Mouse (Mus musculus) embryonic facial prominence, embryonic 14.5 days (tissue): ENCODE results near the gene Naa38. TPM values are rescaled to one million over a fixed set of nuclear protein-coding genes. Genes with fewer than 3 reads are reported as not detected.

Source experiments
- ATAC-seq: fragments of 200-750 bp; cut with Nextera tagmentation; 2 replicates; pipeline ENCODE4 v1.8.0; 2017; ENCODE audit warnings: low read depth, moderate number of reproducible peaks, moderate TSS enrichment
- DNase-seq: peaks from one replicate; pipeline ENCODE4 v3.0.0-alpha.2; 2015; ENCODE audit warnings: low spot score
- H3K27ac ChIP-seq: fragments of 300-500 bp; sonication (generic); replicated peaks from 2 replicates; pipeline ENCODE4 v1.5.1; 2014; ENCODE audit warnings: low read depth, mild to moderate bottlenecking, low read length, moderate library complexity
- H3K27me3 ChIP-seq: fragments of 300-500 bp; sonication (generic); replicated peaks from 2 replicates; pipeline ENCODE4 v1.6.1; 2014; ENCODE audit warnings: low read length; ENCODE audit not compliant: control insufficient read depth, insufficient read depth
- H3K36me3 ChIP-seq: fragments of 300-500 bp; sonication (generic); 2 replicates; pipeline ENCODE4 v1.6.1; 2014; ENCODE audit warnings: low read length, mixed read lengths; ENCODE audit not compliant: control insufficient read depth, insufficient read depth
- H3K4me1 ChIP-seq: fragments of 300-500 bp; sonication (generic); 2 replicates; pipeline ENCODE4 v1.6.1; 2014; ENCODE audit warnings: antibody characterized with exemption, low read length; ENCODE audit not compliant: control insufficient read depth, insufficient read depth
- H3K4me2 ChIP-seq: fragments of 300-500 bp; sonication (generic); 2 replicates; pipeline ENCODE4 v1.6.1; 2014; ENCODE audit warnings: low read depth, mild to moderate bottlenecking, low read length, moderate library complexity, mixed read lengths
- H3K4me3 ChIP-seq: fragments of 300-500 bp; sonication (generic); 2 replicates; pipeline ENCODE4 v1.5.1; 2014; ENCODE audit warnings: low read depth, mild to moderate bottlenecking, low read length
- H3K9ac ChIP-seq: fragments of 300-500 bp; sonication (generic); 2 replicates; pipeline ENCODE4 v1.6.1; 2014; ENCODE audit warnings: low read depth, mild to moderate bottlenecking, low read length, moderate library complexity, mixed read lengths
- H3K9me3 ChIP-seq: fragments of 300-500 bp; sonication (generic); 2 replicates; pipeline ENCODE4 v1.6.1; 2016; ENCODE audit warnings: low read length; ENCODE audit not compliant: control insufficient read depth
- WGBS: fragments of 180-500 bp; shearing (Covaris S2); extraction: QIAGEN DNeasy Blood & Tissue Kit; methylation state at CpG from one replicate; pipeline ENCODE4 v1.1.7; 2014; 5-methylcytosine and 5-hydroxymethylcytosine counted together
- polyA plus RNA-seq: library from polyadenylated mRNA; unstranded; fragments of >200 nt; fragmentation: Nextera tagmentation; extraction: Ambion mirVana; gene quantifications from 2 replicates; pipeline ENCODE4 v1.2.1, GENCODE M21; 2014

Naa38 gene
- polyA plus RNA-seq, 1 experiment from 2014 or later = 177 TPM

DNA sequence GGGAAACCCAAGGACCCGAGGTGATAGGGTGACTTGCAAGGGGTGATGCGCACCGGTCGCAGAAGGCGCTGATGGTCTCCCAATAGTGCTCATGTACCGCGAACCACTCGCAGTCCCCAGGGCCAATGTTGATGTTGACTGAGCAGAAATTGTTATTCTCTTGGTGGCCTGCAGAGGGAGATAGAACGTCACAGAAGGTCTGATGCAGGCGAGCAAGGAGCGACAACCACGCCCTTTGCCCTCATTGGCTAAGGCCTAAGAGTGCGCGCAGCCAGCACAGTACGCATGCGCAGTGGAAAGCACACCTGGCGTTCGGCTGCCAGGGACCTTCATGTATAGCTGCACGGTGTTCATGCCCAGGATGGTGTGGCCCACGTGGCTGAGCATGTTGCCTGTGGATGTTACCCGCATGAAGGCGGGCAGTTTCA lies 5.9 kb downstream of the Naa38 start:
- WGBS = 23% methylated on average over 21 of the region's 22 CpGs
- Histone ChIP-seq H3K27me3 (no peaks in the 10 kb centered on the region; the same call in 1 of the 2 replicates), H3K27ac (no peak overlapping the region), H3K4me1 (peaks cover 18% of the 10 kb centered on the region), H3K36me3 (peaks cover 75% of the 10 kb centered on the region), H3K9ac (no peak overlapping the region), H3K4me3 (no peak overlapping the region), H3K9me3 (no peaks in the 10 kb centered on the region), H3K4me2 (no peak overlapping the region)
- ATAC-seq (peak; percentile 81), DNase-seq (peak; percentile 97)

DNA sequence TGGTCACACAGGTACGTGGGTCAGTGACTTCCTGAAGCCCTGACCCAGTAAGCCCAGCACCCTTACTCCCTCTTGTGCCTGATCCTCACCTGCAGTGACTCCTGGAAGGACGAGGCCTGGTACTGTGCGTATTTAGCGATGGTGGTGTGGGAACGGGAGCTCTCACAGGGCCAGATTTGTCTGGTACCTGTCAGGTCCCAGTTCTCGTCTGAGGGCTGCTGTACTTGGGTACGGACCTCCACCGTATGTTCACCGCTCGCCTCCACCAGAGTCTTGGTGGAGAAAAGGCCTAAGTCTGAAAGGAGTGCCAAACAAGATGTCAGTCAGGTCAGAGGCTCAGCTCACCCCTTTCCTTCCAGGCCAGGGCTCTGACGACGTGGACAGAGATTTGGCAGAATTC lies 6.7 kb downstream of the Naa38 start:
- Histone ChIP-seq H3K4me1 (peaks cover 12% of the 10 kb centered on the region), H3K9ac (no peak overlapping the region), H3K27ac (no peak overlapping the region), H3K4me2 (no peak overlapping the region), H3K9me3 (no peaks in the 10 kb centered on the region), H3K27me3 (no peaks in the 10 kb centered on the region; the same call in 1 of the 2 replicates), H3K4me3 (no peak overlapping the region), H3K36me3 (peaks cover 82% of the 10 kb centered on the region)
- WGBS = 84% methylated on average over 12 of the region's 12 CpGs
- no peak for DNase-seq
- ATAC-seq = no peak

GRCm38 (mm10) chr11:69403691-69404594 lies 8.7 kb downstream of the Naa38 start:
- no peak for ATAC-seq
- no peak overlapping the region for H3K4me2 ChIP-seq
- H3K4me1 ChIP-seq = peaks cover 8% of the 10 kb centered on the region
- H3K27ac ChIP-seq = no peak overlapping the region
- H3K9me3 ChIP-seq = no peaks in the 10 kb centered on the region
- no peak overlapping the region for H3K4me3 ChIP-seq
- no peaks in the 10 kb centered on the region; the same call in 1 of the 2 replicates for H3K27me3 ChIP-seq
- WGBS = 93% methylated on average over 32 of the region's 38 CpGs
- H3K9ac ChIP-seq = no peak overlapping the region
- H3K36me3 ChIP-seq = peaks cover 93% of the 10 kb centered on the region
- no peak for DNase-seq

DNA sequence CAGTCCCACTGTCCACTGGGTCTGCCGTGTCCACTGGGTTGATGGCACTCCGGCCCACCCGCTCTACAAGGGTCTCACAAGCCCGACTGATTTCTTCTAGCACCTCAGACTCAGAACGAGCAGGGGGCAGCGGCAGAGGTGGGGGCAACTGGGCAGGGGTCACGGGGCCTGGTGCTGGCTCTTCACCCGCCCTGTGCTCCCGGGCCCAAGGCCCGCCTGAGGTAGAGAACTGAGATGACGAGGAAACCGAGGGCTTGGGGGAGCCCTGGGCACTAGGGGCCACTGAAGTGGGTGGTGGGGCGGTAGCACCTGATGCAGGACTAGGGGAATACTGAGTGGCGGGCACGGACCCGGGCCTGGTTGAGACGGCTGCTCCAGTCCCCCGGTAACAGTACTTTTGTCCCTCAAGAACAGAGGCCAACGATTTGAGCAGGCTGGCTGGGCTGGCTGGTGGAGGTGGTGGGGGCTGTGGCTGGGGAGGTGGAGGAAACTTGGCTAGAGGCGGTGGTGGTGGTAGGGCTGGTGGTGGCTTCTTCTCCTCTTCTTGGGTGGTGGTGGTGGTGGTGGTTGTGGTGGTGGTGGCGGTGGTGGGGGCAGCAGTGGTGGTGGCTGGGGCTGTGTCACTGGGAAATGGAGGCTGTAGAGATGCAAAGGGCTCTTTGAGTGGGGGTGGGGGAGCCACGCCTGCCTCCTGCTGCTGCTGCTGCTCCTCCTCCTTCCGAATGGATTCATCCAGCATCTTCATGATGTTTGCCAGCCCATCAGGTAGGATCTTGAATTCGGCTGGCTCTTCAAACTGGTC lies 9.5 kb downstream of the Naa38 start:
- H3K4me3 ChIP-seq = no peak overlapping the region
- no peaks in the 10 kb centered on the region for H3K9me3 ChIP-seq
- DNase-seq (no peak), ATAC-seq (no peak)
- peaks cover 10% of the 10 kb centered on the region for H3K4me1 ChIP-seq
- H3K36me3 ChIP-seq = peaks cover 84% of the 10 kb centered on the region
- H3K27ac ChIP-seq = no peak overlapping the region
- no peak overlapping the region for H3K4me2 ChIP-seq
- WGBS = 93% methylated on average over 10 of the region's 24 CpGs
- H3K9ac ChIP-seq = no peak overlapping the region
- no peaks in the 10 kb centered on the region; the same call in 1 of the 2 replicates for H3K27me3 ChIP-seq

- Histone ChIP-seq H3K9ac (no peak overlapping the region), H3K9me3 (no peaks in the 10 kb centered on the region), H3K27ac (no peak overlapping the region), H3K27me3 (no peaks in the 10 kb centered on the region; the same call in 1 of the 2 replicates), H3K4me1 (peaks cover 10% of the 10 kb centered on the region; the same call in 1 of the 2 replicates), H3K4me2 (no peak overlapping the region), H3K36me3 (peaks cover 76% of the 10 kb centered on the region), H3K4me3 (no peak overlapping the region)
- DNase-seq = no peak
- 88% methylated on average over 21 of the region's 24 CpGs for WGBS
- ATAC-seq = no peak
These were observed 10.3 kb downstream of the Naa38 start for GRCm38 (mm10) chr11:69405397-69406200.

- no peak for DNase-seq
- no peak for ATAC-seq
- Histone ChIP-seq H3K9me3 (no peaks in the 10 kb centered on the region), H3K4me1 (peaks cover 10% of the 10 kb centered on the region; the same call in 1 of the 2 replicates), H3K4me2 (no peak overlapping the region), H3K27me3 (no peaks in the 10 kb centered on the region), H3K36me3 (peaks cover 69% of the 10 kb centered on the region), H3K4me3 (no peak overlapping the region), H3K27ac (no peak overlapping the region), H3K9ac (no peak overlapping the region)
- 87% methylated on average over 19 of the region's 19 CpGs for WGBS
These were observed 11.0 kb downstream of the Naa38 start for GRCm38 (mm10) chr11:69406282-69406681.

DNA sequence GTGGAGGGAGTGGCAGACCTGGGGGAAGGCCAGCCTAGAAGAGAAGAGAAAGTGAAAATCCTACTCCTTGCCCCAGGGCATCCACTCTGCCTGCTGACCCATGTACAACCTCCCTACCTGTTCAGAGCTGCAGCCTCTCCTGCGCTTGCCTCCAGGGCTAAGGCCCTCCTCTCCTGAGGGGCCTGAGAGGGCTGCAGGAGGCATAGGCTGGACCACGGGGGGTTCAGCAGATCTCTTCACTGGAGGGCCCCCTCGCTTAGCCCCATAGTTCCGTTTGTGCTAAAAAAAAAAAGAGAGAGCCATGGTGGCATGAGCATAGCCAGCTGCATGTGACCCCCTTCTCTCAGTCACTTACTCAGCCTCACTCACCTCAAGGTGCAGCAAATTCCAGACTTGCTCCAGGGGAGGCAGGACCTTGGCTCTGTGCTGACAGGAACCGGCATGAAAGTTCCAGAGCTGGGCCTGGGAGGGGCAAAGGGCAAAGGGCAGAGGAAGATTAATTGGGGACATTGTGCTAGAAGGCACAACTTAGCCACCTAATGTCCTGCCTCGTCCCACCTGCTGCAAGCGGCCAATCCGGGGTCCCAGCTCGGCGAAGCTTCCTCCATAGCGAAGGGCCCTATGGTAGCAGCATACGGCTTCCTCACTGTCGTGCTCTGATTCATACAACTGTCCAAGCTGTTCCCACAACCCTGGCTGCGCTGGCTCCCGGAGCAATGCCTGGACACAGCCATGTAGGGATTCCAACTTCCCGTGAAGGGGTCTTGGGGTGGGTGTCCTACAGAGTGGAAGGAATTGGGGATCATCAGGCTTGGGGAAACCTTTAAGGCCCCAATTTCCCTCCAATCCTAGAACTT lies 11.8 kb downstream of the Naa38 start:
- H3K9ac ChIP-seq = no peak overlapping the region
- WGBS = 87% methylated on average over 16 of the region's 16 CpGs
- peaks cover 15% of the 10 kb centered on the region for H3K4me1 ChIP-seq
- H3K27me3 ChIP-seq = no peaks in the 10 kb centered on the region
- peaks cover 63% of the 10 kb centered on the region for H3K36me3 ChIP-seq
- H3K4me3 ChIP-seq = no peak overlapping the region
- no peak overlapping the region for H3K4me2 ChIP-seq
- ATAC-seq (no peak), DNase-seq (no peak)
- no peaks in the 10 kb centered on the region for H3K9me3 ChIP-seq
- H3K27ac ChIP-seq = no peak overlapping the region
